Mouse (Mus musculus) MEL (cell line): ENCODE measurements at regions not wholly inside any gene's neighbourhood (a gene's known extent, or its start where the extent isn't known, plus 50 kb on each side); places are given as distances from the start of the nearest gene placed in this dataset.

Experiments used
- DNase-seq: peaks from one replicate; pipeline ENCODE4 v3.0.0; 2011; ENCODE audit warnings: low read depth, low spot score
- H3K27ac ChIP-seq: 2 replicates; pipeline ENCODE4 v1.5.1; 2012; ENCODE audit warnings: low read depth, mild to moderate bottlenecking, control low read depth, low read length, moderate library complexity; ENCODE audit not compliant: control insufficient read depth
- H3K27me3 ChIP-seq, 2 experiments: fragments of 150-350 bp in 1 of 2; sonication (generic) in 1 of 2; 2 replicates each; pipeline ENCODE4 v1.6.1; 2012; ENCODE audit warnings: low read length in 2 of 2, mild to moderate bottlenecking in 2 of 2, improper control_type of control experiment in 1 of 2, moderate library complexity in 1 of 2; ENCODE audit not compliant: insufficient read depth in 2 of 2, control insufficient read depth in 1 of 2
- H3K36me3 ChIP-seq, 2 experiments: 2 replicates each; pipeline ENCODE4 v1.6.1; 2012 to 2014; ENCODE audit warnings: low read length in 2 of 2, improper control_type of control experiment in 1 of 2, inconsistent platforms in 1 of 2, mild to moderate bottlenecking in 1 of 2; ENCODE audit not compliant: insufficient read depth in 2 of 2, control insufficient read depth in 1 of 2
- H3K4me1 ChIP-seq, 2 experiments: fragments of 150-350 bp in 1 of 2; sonication (generic) in 1 of 2; 2 replicates each; pipeline ENCODE4 v1.6.1; 2012; ENCODE audit warnings: low read length in 2 of 2, improper control_type of control experiment in 1 of 2, mild to moderate bottlenecking in 1 of 2; ENCODE audit not compliant: insufficient read depth in 2 of 2, control insufficient read depth in 1 of 2
- H3K4me3 ChIP-seq, 2 experiments: fragments of 150-350 bp in 1 of 2; sonication (generic) in 1 of 2; 2 replicates each; pipeline ENCODE4 v1.5.1; 2012; ENCODE audit warnings: low read depth in 2 of 2, low read length in 2 of 2, mild to moderate bottlenecking in 2 of 2, moderate library complexity in 2 of 2, control low read depth in 1 of 2, improper control_type of control experiment in 1 of 2; ENCODE audit not compliant: control insufficient read depth in 1 of 2, insufficient read depth in 1 of 2
- H3K79me2 ChIP-seq: 2 replicates; pipeline ENCODE4 v1.6.1; 2012; ENCODE audit warnings: mild to moderate bottlenecking, low read length, moderate library complexity; ENCODE audit not compliant: control insufficient read depth, poor library complexity, insufficient read depth
- H3K9ac ChIP-seq: 2 replicates; pipeline ENCODE4 v1.6.1; 2012; ENCODE audit warnings: low read depth, mild to moderate bottlenecking, control low read depth, low read length, moderate library complexity; ENCODE audit not compliant: control insufficient read depth, poor library complexity, severe bottlenecking
- H3K9me3 ChIP-seq: fragments of 150-350 bp; sonication (generic); replicated peaks from 2 replicates; pipeline ENCODE4 v1.6.1; 2012; ENCODE audit warnings: mild to moderate bottlenecking, low read length, improper control_type of control experiment, moderate library complexity; ENCODE audit not compliant: insufficient read depth
- CHD1 ChIP-seq: IDR thresholded peaks from 2 replicates; pipeline ENCODE4 v1.6.1; 2012; ENCODE audit warnings: low read depth, mild to moderate bottlenecking, inconsistent platforms, low read length, improper control_type of control experiment
- E2F4 ChIP-seq: IDR thresholded peaks from 2 replicates; pipeline ENCODE4 v1.6.1; 2011; ENCODE audit warnings: low read depth, low read length, improper control_type of control experiment, borderline replicate concordance
- ETS1 ChIP-seq: IDR thresholded peaks from 2 replicates; pipeline ENCODE4 v1.6.1; 2012; ENCODE audit warnings: low read depth, mild to moderate bottlenecking, inconsistent platforms, low read length, improper control_type of control experiment, moderate library complexity
- GABPA ChIP-seq: IDR thresholded peaks from 2 replicates; pipeline ENCODE4 v1.6.1; 2012; ENCODE audit warnings: low read depth, mild to moderate bottlenecking, inconsistent platforms, low read length, improper control_type of control experiment, moderate library complexity
- HCFC1 ChIP-seq: IDR thresholded peaks from 2 replicates; pipeline ENCODE4 v1.6.1; 2012; ENCODE audit warnings: low read depth, mild to moderate bottlenecking, inconsistent platforms, low read length, improper control_type of control experiment, moderate library complexity
- JUND ChIP-seq: IDR thresholded peaks from 2 replicates; pipeline ENCODE4 v1.6.1; 2011; ENCODE audit warnings: low read depth, mild to moderate bottlenecking, improper control_type of control experiment, low read length
- MAFK ChIP-seq: IDR thresholded peaks from 2 replicates; pipeline ENCODE4 v1.6.1; 2011; ENCODE audit warnings: low read depth, mild to moderate bottlenecking, low read length, improper control_type of control experiment, borderline replicate concordance
- MAX ChIP-seq: IDR thresholded peaks from 2 replicates; pipeline ENCODE4 v1.6.1; 2011; ENCODE audit warnings: low read length, improper control_type of control experiment
- MAZ ChIP-seq: IDR thresholded peaks from 2 replicates; pipeline ENCODE4 v1.6.1; 2012; ENCODE audit warnings: low read depth, mild to moderate bottlenecking, inconsistent platforms, low read length, improper control_type of control experiment
- MEF2A ChIP-seq: IDR thresholded peaks from 2 replicates; pipeline ENCODE4 v1.6.1; 2014; ENCODE audit warnings: low read depth, mild to moderate bottlenecking, inconsistent platforms, low read length, improper control_type of control experiment; ENCODE audit not compliant: poor library complexity, insufficient replicate concordance, severe bottlenecking; ENCODE audit errors: extremely low read depth
- MYC ChIP-seq: IDR thresholded peaks from 2 replicates; pipeline ENCODE4 v1.6.1; 2011; ENCODE audit warnings: low read depth, mild to moderate bottlenecking, low read length, improper control_type of control experiment, moderate library complexity
- POLR2A ChIP-seq, 2 experiments: IDR thresholded peaks; 2 replicates each; pipeline ENCODE4 v1.6.1; 2011 to 2012; ENCODE audit warnings: low read length in 2 of 2, mild to moderate bottlenecking in 2 of 2, control low read depth in 1 of 2, improper control_type of control experiment in 1 of 2, low read depth in 1 of 2, moderate library complexity in 1 of 2; ENCODE audit not compliant: control insufficient read depth in 1 of 2, insufficient read depth in 1 of 2, poor library complexity in 1 of 2
- POLR2AphosphoS2 ChIP-seq: IDR thresholded peaks from 2 replicates; pipeline ENCODE4 v1.6.1; 2011; ENCODE audit warnings: low read length, improper control_type of control experiment
- POLR2AphosphoS5 ChIP-seq: IDR thresholded peaks from 2 replicates; pipeline ENCODE4 v1.6.1; 2012; ENCODE audit warnings: low read depth, borderline replicate concordance, mild to moderate bottlenecking, inconsistent platforms, low read length, moderate library complexity, mixed read lengths
- RCOR1 ChIP-seq: IDR thresholded peaks from 2 replicates; pipeline ENCODE4 v1.6.1; 2012; ENCODE audit warnings: low read depth, mild to moderate bottlenecking, inconsistent platforms, low read length, improper control_type of control experiment
- SIN3A ChIP-seq: IDR thresholded peaks from 2 replicates; pipeline ENCODE4 v1.6.1; 2012; ENCODE audit warnings: low read length, improper control_type of control experiment, inconsistent platforms
- SMC3 ChIP-seq: IDR thresholded peaks from 2 replicates; pipeline ENCODE4 v1.6.1; 2011; ENCODE audit warnings: low read depth, low read length, improper control_type of control experiment
- TAL1 ChIP-seq: IDR thresholded peaks from 2 replicates; pipeline ENCODE4 v1.6.1; 2012; ENCODE audit warnings: mild to moderate bottlenecking, inconsistent platforms, low read length, moderate library complexity, mixed read lengths
- TCF12 ChIP-seq: IDR thresholded peaks from 2 replicates; pipeline ENCODE4 v1.6.1; 2014; ENCODE audit warnings: low read depth, mild to moderate bottlenecking, inconsistent platforms, low read length, improper control_type of control experiment, moderate library complexity
- USF2 ChIP-seq, 2 experiments: IDR thresholded peaks; 2 replicates each; pipeline ENCODE4 v1.6.1; 2011 to 2012; ENCODE audit warnings: improper control_type of control experiment in 2 of 2, low read length in 2 of 2, borderline replicate concordance in 1 of 2, inconsistent platforms in 1 of 2, low read depth in 1 of 2, mild to moderate bottlenecking in 1 of 2; ENCODE audit not compliant: insufficient read depth in 1 of 2
- ZC3H11A ChIP-seq: IDR thresholded peaks from 2 replicates; pipeline ENCODE4 v1.6.1; 2012; ENCODE audit warnings: low read depth, mild to moderate bottlenecking, inconsistent platforms, low read length, improper control_type of control experiment
- ZMIZ1 ChIP-seq: IDR thresholded peaks from 2 replicates; pipeline ENCODE4 v1.6.1; 2012; ENCODE audit warnings: low read depth, mild to moderate bottlenecking, inconsistent platforms, low read length, improper control_type of control experiment, moderate library complexity

DNA sequence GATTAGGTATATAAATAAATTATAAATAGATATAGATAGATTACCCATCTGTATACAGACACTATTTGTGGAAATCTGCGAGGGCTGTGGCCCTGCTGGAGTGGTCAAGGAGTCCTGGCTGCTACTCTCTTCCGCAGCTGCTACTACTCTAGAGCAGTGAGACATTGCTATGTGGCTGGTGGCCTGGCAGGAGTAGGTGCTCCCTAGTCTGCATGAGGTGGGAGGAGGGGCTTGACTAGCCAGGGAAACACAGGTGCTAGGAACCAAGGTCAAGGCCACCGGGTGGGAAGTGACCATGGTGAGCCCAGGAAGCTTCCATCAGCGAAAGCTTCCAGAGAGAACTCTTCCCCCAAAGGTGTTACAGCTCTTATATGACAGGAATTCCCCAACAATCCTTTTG lies 100.3 kb downstream of the Dyrk2 start:
- Histone ChIP-seq H3K4me1 (no peaks in the 10 kb centered on the region), H3K27ac (no peak overlapping the region), H3K9ac (no peak overlapping the region), H3K4me3 (no peak overlapping the region), H3K79me2 (no peaks in the 10 kb centered on the region), H3K9me3 (no peaks in the 10 kb centered on the region), H3K36me3 (no peaks in the 10 kb centered on the region), H3K27me3 (no peaks in the 10 kb centered on the region)
- DNase-seq: no peak
- TF ChIP-seq MAZ (no peak), MAX (no peak), GABPA (no peak), ETS1 (no peak), HCFC1 (no peak), TAL1 (no peak), TCF12 (no peak), MEF2A (no peak), RCOR1 (no peak), CHD1 (no peak), SIN3A (no peak), MAFK (no peak), ZMIZ1 (no peak), USF2 (IDR thresholded peaks at IDR 0.05; ENCODE audit: borderline replicate concordance in 1 of 2, insufficient read depth in 1 of 2, low read depth in 1 of 2, low read length in 2 of 2) (no peak), ZC3H11A (no peak), SMC3 (no peak), E2F4 (no peak), MYC (no peak)

DNA sequence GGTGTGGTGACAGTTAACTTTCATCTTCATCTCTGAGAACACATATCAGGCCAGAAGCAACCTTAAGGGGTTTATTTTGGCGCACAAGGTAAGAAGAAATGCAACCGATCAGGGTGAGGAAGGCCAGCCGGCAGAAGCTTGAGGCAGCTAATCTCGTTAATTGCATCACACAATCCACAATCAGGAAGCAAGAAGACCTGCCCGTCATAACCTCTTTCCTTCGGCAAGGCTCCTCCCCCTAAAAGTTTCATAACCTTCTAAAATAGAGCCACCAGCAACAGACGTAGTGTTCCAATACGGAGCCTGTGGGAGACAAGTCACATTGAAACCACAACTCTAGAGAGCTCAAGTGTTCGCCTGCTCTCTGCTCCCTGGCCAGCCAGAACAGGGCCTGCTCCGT lies 91.4 kb downstream of the Dyrk2 start:
- no peak overlapping the region for H3K27ac ChIP-seq
- H3K36me3 ChIP-seq: no peaks in the 10 kb centered on the region
- H3K9ac ChIP-seq: no peak overlapping the region
- no peaks in the 10 kb centered on the region for H3K27me3 ChIP-seq
- H3K9me3 ChIP-seq: no peaks in the 10 kb centered on the region
- no peaks in the 10 kb centered on the region for H3K4me1 ChIP-seq
- no peak overlapping the region for H3K4me3 ChIP-seq
- no peak for DNase-seq
- no peak for TF ChIP-seq JUND
- TF ChIP-seq POLR2AphosphoS5: no peak
- no peak for TF ChIP-seq POLR2AphosphoS2
- TF ChIP-seq POLR2A (IDR thresholded peaks at IDR 0.05; ENCODE audit: control insufficient read depth in 1 of 2, insufficient read depth in 1 of 2, low read depth in 1 of 2, low read length in 2 of 2, poor library complexity in 1 of 2): no peak
- TF ChIP-seq MAFK: no peak
- no peak for TF ChIP-seq MEF2A
- no peak for TF ChIP-seq ZC3H11A
- no peak for TF ChIP-seq MYC
- H3K79me2 ChIP-seq: no peaks in the 10 kb centered on the region
